Mouse (Mus musculus) C2C12 (cell line): ENCODE data around the gene Gm28557. TPM values are rescaled to one million over a fixed set of nuclear protein-coding genes. Genes with fewer than 3 reads are reported as not detected.
A peak's percentile ranks its signal among the peaks of the same experiment; 100 is the strongest.

Experiments
- H3K27me3 ChIP-seq: one replicate; pipeline ENCODE4 v1.6.1; 2011; ENCODE audit not compliant: control insufficient read depth, insufficient read depth, insufficient read length
- H3K36me3 ChIP-seq: one replicate; pipeline ENCODE4 v1.6.1; 2011; ENCODE audit not compliant: control insufficient read depth, insufficient read depth
- H3K4me3 ChIP-seq: one replicate; pipeline ENCODE4 v1.5.1; 2011; ENCODE audit warnings: mild to moderate bottlenecking, control low read depth; ENCODE audit not compliant: poor library complexity, insufficient read depth, severe bottlenecking
- H3K79me2 ChIP-seq: one replicate; pipeline ENCODE4 v1.6.1; 2011; ENCODE audit not compliant: control insufficient read depth, insufficient read depth
- H3K79me3 ChIP-seq: one replicate; pipeline ENCODE4 v1.6.1; 2011; ENCODE audit warnings: low read depth, control low read depth
- H3ac ChIP-seq: one replicate; pipeline ENCODE3; 2011; ENCODE audit warnings: low read depth; ENCODE audit not compliant: control insufficient read depth, insufficient read length
- CEBPB ChIP-seq: IDR thresholded peaks from one replicate; pipeline ENCODE4 v1.6.1; 2011; ENCODE audit warnings: low read depth, mild to moderate bottlenecking, control low read depth, moderate library complexity
- CTCF ChIP-seq: IDR thresholded peaks from one replicate; pipeline ENCODE4 v1.5.1; 2011; ENCODE audit not compliant: control insufficient read depth, insufficient read depth, insufficient read length
- FOSL1 ChIP-seq: IDR thresholded peaks from one replicate; pipeline ENCODE4 v1.8.0; 2011; ENCODE audit warnings: mild to moderate bottlenecking, low read length; ENCODE audit not compliant: poor library complexity, insufficient read depth, severe bottlenecking
- MAX ChIP-seq: IDR thresholded peaks from one replicate; pipeline ENCODE4 v1.6.1; 2011; ENCODE audit warnings: mild to moderate bottlenecking, control low read depth
- MYOD1 ChIP-seq: IDR thresholded peaks from one replicate; pipeline ENCODE4 v1.6.1; 2011; ENCODE audit warnings: low read depth; ENCODE audit not compliant: control insufficient read depth, insufficient read length
- MYOG ChIP-seq: IDR thresholded peaks from one replicate; pipeline ENCODE4 v1.6.1; 2011; ENCODE audit not compliant: control insufficient read depth, insufficient read length; ENCODE audit errors: extremely low read depth
- USF1 ChIP-seq: IDR thresholded peaks from one replicate; pipeline ENCODE4 v1.6.1; 2011; ENCODE audit warnings: low read depth, mild to moderate bottlenecking, control low read depth, moderate library complexity
- polyA plus RNA-seq: library from polyadenylated mRNA; unstranded; fragments of >200 nt; fragmentation: generic; extraction: Trizol; gene quantifications from one replicate; pipeline ENCODE4 v1.2.1, GENCODE M21; 2012; ENCODE audit warnings: missing spikeins

Gm28557 gene
- polyA plus RNA-seq, 1 experiment: 0.91 TPM

DNA sequence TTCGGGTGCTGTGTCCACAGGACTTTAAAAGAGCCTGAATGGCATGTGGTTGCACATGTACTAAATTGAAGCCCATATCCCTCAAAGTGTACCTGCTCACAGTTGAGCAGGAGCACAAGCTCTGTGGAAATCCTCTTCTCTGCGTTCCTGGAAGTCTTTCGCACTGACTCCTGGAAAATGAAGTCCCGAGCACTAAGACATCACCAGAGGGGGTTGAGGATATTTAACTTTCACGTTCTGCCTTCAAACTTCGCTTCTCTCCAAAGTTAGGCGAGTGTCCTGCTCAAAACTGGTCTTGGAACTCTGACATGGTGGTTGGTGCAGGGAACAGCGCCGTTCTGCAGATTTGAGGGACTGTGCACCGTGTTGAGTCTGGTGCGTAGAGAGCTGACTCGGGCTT is 3.7 kb upstream of the Gm28557 start:
- Histone ChIP-seq H3K36me3 (no peaks in the 10 kb centered on the region), H3ac (peak overlapping the region; percentile 21), H3K79me3 (peaks cover 1% of the 10 kb centered on the region), H3K4me3 (no peak overlapping the region), H3K79me2 (peaks cover 9% of the 10 kb centered on the region), H3K27me3 (no peaks in the 10 kb centered on the region)
- TF ChIP-seq MYOD1: no peak
- TF ChIP-seq CTCF: no peak
- TF ChIP-seq FOSL1: no peak
- no peak for TF ChIP-seq CEBPB
- TF ChIP-seq MAX: no peak

- Histone ChIP-seq H3K27me3 (no peaks in the 10 kb centered on the region), H3K4me3 (peak overlapping the region; percentile 15), H3K79me3 (peaks cover 1% of the 10 kb centered on the region), H3K36me3 (peaks cover 6% of the 10 kb centered on the region), H3K79me2 (peaks cover 10% of the 10 kb centered on the region), H3ac (no peak overlapping the region)
- TF ChIP-seq USF1 (no peak), FOSL1 (no peak), CTCF (no peak), MAX (no peak), CEBPB (no peak), MYOD1 (no peak), MYOG (no peak)
Observed at GRCm38 (mm10) chr13:67108821-67109206, 410 bp upstream of the Gm28557 start.

DNA sequence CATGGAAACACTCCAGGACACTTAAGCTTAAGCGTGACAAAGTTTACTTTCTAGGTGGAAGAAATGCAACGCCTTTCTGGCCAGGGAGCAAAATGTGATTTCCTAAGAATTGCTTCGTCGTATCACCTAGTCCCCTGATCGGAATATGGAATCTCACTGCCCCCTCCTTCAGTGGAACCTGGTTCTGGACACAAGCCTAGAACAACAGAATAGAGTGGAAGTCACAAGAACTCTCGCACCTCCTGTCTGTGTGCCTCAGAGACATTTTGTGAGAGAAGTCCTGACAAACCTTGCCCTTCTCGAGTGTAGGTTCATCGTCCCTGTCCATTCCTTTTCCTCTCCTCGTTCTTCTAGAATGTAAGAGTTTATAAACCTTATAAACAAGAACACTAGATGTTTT is 723 bp downstream of the Gm28557 start:
- TF ChIP-seq MYOD1 (no peak), MAX (no peak), CEBPB (no peak), MYOG (no peak), FOSL1 (no peak), USF1 (no peak), CTCF (no peak)

DNA sequence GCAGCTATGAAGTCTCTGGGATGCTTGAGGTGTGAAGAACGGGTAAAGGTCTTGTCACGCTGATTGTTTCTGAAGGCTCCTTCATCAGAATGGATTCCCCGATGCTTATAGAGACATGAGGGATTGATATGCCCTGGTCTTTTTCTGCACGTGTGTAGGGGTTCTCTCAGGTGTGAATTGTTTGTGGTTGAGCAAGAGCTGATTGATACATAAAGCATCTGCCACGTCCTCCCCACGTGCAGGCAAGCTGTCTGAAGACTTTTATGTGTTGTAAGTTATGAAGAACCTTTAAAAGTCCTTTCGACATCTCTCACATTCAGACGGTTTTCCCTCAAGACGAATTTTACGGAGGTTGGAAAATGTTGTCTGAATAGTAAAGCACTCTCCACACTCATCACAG is 10.5 kb downstream of the Gm28557 start, which contains the start of gene Zfp708:
TSS of gene Zfp708 (minus strand) at position 101 of the 400 bp plus-strand sequence.
- H3K36me3 ChIP-seq: peaks cover 7% of the 10 kb centered on the region
- no peaks in the 10 kb centered on the region for H3K27me3 ChIP-seq
- H3ac ChIP-seq: no peak within 1 kb of the TSS
- H3K79me3 ChIP-seq: no peaks in the 10 kb centered on the region
- H3K4me3 ChIP-seq: no peak within 1 kb of the TSS
- TF ChIP-seq CEBPB: no peak
- TF ChIP-seq MYOG: no peak
- no peak for TF ChIP-seq CTCF
- TF ChIP-seq MAX: no peak
- no peak for TF ChIP-seq USF1
- TF ChIP-seq MYOD1: no peak
- no peak for TF ChIP-seq FOSL1
- no peaks in the 10 kb centered on the region for H3K79me2 ChIP-seq

More for the DNA sequence above, 723 bp downstream of the Gm28557 start:
- Histone ChIP-seq H3K79me3 (peaks cover 1% of the 10 kb centered on the region), H3K36me3 (peaks cover 6% of the 10 kb centered on the region), H3ac (peak overlapping the region; percentile 82), H3K27me3 (no peaks in the 10 kb centered on the region), H3K79me2 (peaks cover 10% of the 10 kb centered on the region), H3K4me3 (peak overlapping the region; percentile 41)

DNA sequence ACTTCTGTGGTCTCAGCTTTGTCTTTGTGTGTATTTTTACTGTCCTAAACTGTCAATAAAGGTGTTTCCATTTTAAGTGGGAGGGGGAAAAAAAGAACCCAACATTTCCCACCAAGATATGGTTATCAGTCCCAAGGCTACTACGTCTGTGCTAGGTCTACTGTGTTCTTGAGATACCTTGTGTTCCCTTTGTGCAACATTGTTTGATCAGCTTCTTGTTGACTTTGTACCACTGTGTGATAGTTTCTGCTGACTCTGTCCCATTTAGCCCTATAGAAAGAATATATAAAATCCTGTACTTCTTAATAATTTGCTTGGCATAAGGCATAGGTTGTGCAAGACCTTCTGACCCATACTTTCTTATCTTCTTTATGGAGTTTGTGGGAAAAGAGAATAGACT is 18.2 kb downstream of the Gm28557 start:
- no peaks in the 10 kb centered on the region for H3K27me3 ChIP-seq
- no peaks in the 10 kb centered on the region for H3K79me2 ChIP-seq
- H3K79me3 ChIP-seq: no peaks in the 10 kb centered on the region
- H3ac ChIP-seq: no peak overlapping the region
- H3K36me3 ChIP-seq: no peaks in the 10 kb centered on the region
- no peak overlapping the region for H3K4me3 ChIP-seq
- TF ChIP-seq MAX: no peak
- no peak for TF ChIP-seq MYOD1
- no peak for TF ChIP-seq FOSL1
- TF ChIP-seq CTCF: no peak
- TF ChIP-seq CEBPB: no peak
- TF ChIP-seq MYOG: no peak
- TF ChIP-seq USF1: no peak

DNA sequence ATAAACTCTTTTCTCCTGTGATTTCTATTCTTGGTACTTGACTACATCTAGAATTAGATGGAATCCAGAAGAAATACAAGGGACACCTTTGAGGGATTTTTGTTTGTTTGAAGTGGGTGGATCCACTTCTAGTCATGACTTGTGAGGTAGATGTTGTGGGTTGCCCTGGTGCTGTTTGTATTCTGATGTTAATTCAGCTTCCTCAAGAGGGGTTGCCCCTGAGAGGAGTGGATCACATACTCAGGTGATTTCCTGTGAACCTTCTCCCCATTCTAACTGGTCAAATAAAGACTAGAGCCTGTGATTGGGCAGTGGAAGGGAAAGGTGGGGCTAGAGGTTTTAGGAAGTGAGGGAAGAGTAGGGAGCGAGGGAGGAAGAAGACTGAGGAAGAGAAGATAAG is 26.5 kb downstream of the Gm28557 start:
- Histone ChIP-seq H3ac (no peak overlapping the region), H3K79me3 (no peaks in the 10 kb centered on the region), H3K79me2 (peaks cover 10% of the 10 kb centered on the region), H3K36me3 (no peaks in the 10 kb centered on the region), H3K4me3 (no peak overlapping the region), H3K27me3 (no peaks in the 10 kb centered on the region)
- TF ChIP-seq MYOD1: no peak
